Mouse (Mus musculus) myocyte (in vitro differentiated cells): ENCODE data around the gene Zfp69.

ENCODE experiments used
- CEBPB ChIP-seq: IDR thresholded peaks from 2 replicates; pipeline ENCODE4 v1.6.1; 2011; ENCODE audit warnings: mild to moderate bottlenecking, moderate library complexity; ENCODE audit not compliant: poor library complexity, insufficient read depth, severe bottlenecking
- E2F4 ChIP-seq: IDR thresholded peaks from one replicate; pipeline ENCODE4 v1.6.1; 2011; ENCODE audit warnings: mild to moderate bottlenecking, control low read depth, moderate library complexity; ENCODE audit not compliant: insufficient read depth
- MAX ChIP-seq: IDR thresholded peaks from one replicate; pipeline ENCODE4 v1.6.1; 2011; ENCODE audit warnings: low read depth, mild to moderate bottlenecking, control low read depth
- MYOD1 ChIP-seq, 3 experiments: IDR thresholded peaks; one replicate each; pipeline ENCODE4 v1.6.1; 2011; ENCODE audit warnings: control low read depth in 2 of 3, low read depth in 2 of 3, mild to moderate bottlenecking in 2 of 3, moderate library complexity in 1 of 3; ENCODE audit not compliant: insufficient read length in 2 of 3, control insufficient read depth in 1 of 3
- POLR2A ChIP-seq: IDR thresholded peaks from one replicate; pipeline ENCODE4 v1.6.1; 2011; ENCODE audit warnings: low read depth, mild to moderate bottlenecking, control low read depth, moderate library complexity; ENCODE audit not compliant: insufficient read length
- POLR2AphosphoS2 ChIP-seq: IDR thresholded peaks from one replicate; pipeline ENCODE4 v1.6.1; 2011; ENCODE audit warnings: low read depth, control low read depth; ENCODE audit not compliant: insufficient read length
- REST ChIP-seq: IDR thresholded peaks from one replicate; pipeline ENCODE4 v1.6.1; 2011; ENCODE audit warnings: mild to moderate bottlenecking, control low read depth, moderate library complexity; ENCODE audit not compliant: insufficient read depth, insufficient read length
- SRF ChIP-seq: IDR thresholded peaks from one replicate; pipeline ENCODE4 v1.6.1; 2011; ENCODE audit warnings: low read depth; ENCODE audit not compliant: control insufficient read depth, insufficient read length
- TCF12 ChIP-seq: IDR thresholded peaks from one replicate; pipeline ENCODE4 v1.6.1; 2011; ENCODE audit warnings: mild to moderate bottlenecking, control low read depth; ENCODE audit not compliant: poor library complexity, insufficient read depth, severe bottlenecking
- USF1 ChIP-seq: IDR thresholded peaks from one replicate; pipeline ENCODE4 v1.6.1; 2011; ENCODE audit warnings: low read depth, mild to moderate bottlenecking, control low read depth, moderate library complexity

DNA sequence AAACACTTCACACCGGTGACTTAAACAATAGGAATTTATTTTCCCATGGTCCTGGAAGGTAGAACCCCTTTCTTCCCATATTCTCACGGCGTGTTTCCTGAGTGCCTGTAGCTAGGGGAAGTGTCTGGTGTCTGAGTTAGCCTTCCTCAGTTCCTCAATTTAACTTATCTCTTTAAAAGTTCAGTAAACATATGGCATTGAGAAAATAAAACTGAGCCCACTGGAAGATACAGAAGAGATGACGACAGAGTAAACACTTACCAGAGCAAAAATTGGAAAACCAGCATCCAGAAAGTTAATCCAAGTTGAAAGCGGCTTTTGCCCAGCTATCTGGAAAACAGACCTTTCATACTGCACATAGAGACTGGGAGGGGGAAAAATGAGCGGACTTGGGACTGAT is 664 bp upstream of the Zfp69 start:
- TF ChIP-seq POLR2A (no peak), USF1 (no peak), E2F4 (no peak), SRF (no peak), POLR2AphosphoS2 (no peak), TCF12 (no peak), REST (no peak), MYOD1 (IDR thresholded peaks at IDR 0.05; ENCODE audit: control insufficient read depth in 1 of 3, insufficient read length in 2 of 3, low read depth in 2 of 3) (no peak), MAX (no peak), CEBPB (no peak)
